Mouse (Mus musculus): Measurements from ENCODE around the gene Atp9a.

Atp9a gene

GRCm38 (mm10) chr2:168642187-168642586 is 100.0 kb downstream of the Atp9a start:
- no peak for DNase-seq (ENCODE audit: low read depth, low spot score)

- DNase-seq (ENCODE audit: low read depth, low spot score) = no peak
Measured at GRCm38 (mm10) chr2:168640460-168640859, 101.7 kb downstream of the Atp9a start.

GRCm38 (mm10) chr2:168634881-168635280 is 107.3 kb downstream of the Atp9a start:
- no peak for DNase-seq (ENCODE audit: low read depth, low spot score)

GRCm38 (mm10) chr2:168633301-168633816 is 108.8 kb downstream of the Atp9a start:
- no peak for DNase-seq (ENCODE audit: low read depth, low spot score)

- DNase-seq (ENCODE audit: low read depth, low spot score) = no peak
Measured at GRCm38 (mm10) chr2:168632543-168632942, 109.7 kb downstream of the Atp9a start.

GRCm38 (mm10) chr2:168628787-168629186 is 113.4 kb downstream of the Atp9a start:
- peak; percentile 82 for DNase-seq (ENCODE audit: low read depth, low spot score)

GRCm38 (mm10) chr2:168627829-168628770 is 114.1 kb downstream of the Atp9a start:
- no peak for DNase-seq (ENCODE audit: low read depth, low spot score)

- no peak for DNase-seq (ENCODE audit: low read depth, low spot score)
Measured at GRCm38 (mm10) chr2:168626385-168626784, 115.8 kb downstream of the Atp9a start.

GRCm38 (mm10) chr2:168625091-168625490 is 117.1 kb downstream of the Atp9a start:
- no peak for DNase-seq (ENCODE audit: low read depth, low spot score)

GRCm38 (mm10) chr2:168621111-168621802 is 121.0 kb downstream of the Atp9a start:
- no peak for DNase-seq (ENCODE audit: low read depth, low spot score)

- DNase-seq (ENCODE audit: low read depth, low spot score) = no peak
Measured at GRCm38 (mm10) chr2:168618205-168618717, 123.9 kb downstream of the Atp9a start.

GRCm38 (mm10) chr2:168615160-168615559 is 127.0 kb downstream of the Atp9a start:
- no peak for DNase-seq (ENCODE audit: low read depth, low spot score)

- DNase-seq (ENCODE audit: low read depth, low spot score) = peak; percentile 73
Measured at GRCm38 (mm10) chr2:168614170-168614872, 127.9 kb downstream of the Atp9a start.

- DNase-seq (ENCODE audit: low read depth, low spot score) = peak; percentile 61
Measured at GRCm38 (mm10) chr2:168613092-168613880, 128.9 kb downstream of the Atp9a start.

- no peak for DNase-seq (ENCODE audit: low read depth, low spot score)
Measured at GRCm38 (mm10) chr2:168610941-168611340, 131.3 kb downstream of the Atp9a start.

- no peak for DNase-seq (ENCODE audit: low read depth, low spot score)
Measured at GRCm38 (mm10) chr2:168609653-168610248, 132.5 kb downstream of the Atp9a start.

GRCm38 (mm10) chr2:168608125-168608564 is 134.1 kb downstream of the Atp9a start:
- no peak for DNase-seq (ENCODE audit: low read depth, low spot score)

GRCm38 (mm10) chr2:168604655-168605070 is 137.5 kb downstream of the Atp9a start:
- DNase-seq (ENCODE audit: low read depth, low spot score) = peak; percentile 32

- DNase-seq (ENCODE audit: low read depth, low spot score) = no peak
Measured at GRCm38 (mm10) chr2:168602387-168602741, 139.8 kb downstream of the Atp9a start.

Measured in ZHBTc4 (cell line).